Mouse (Mus musculus) intestine, embryonic 16.5 days (tissue): Measurements from ENCODE around the gene Mrtfa. TPM values are rescaled to one million over a fixed set of nuclear protein-coding genes. Genes with fewer than 3 reads are reported as not detected.

Experiments used
- ATAC-seq: fragments of 200-750 bp; cut with Nextera tagmentation; 2 replicates; pipeline ENCODE4 v1.8.0; 2017; ENCODE audit warnings: moderate TSS enrichment, moderate library complexity
- H3K27ac ChIP-seq: fragments of 300-500 bp; sonication (generic); 2 replicates; pipeline ENCODE4 v1.5.1; 2014; ENCODE audit warnings: mild to moderate bottlenecking, low read length
- H3K27me3 ChIP-seq: fragments of 300-500 bp; sonication (generic); replicated peaks from 2 replicates; pipeline ENCODE4 v1.6.1; 2014; ENCODE audit warnings: low read length, control low read depth, mixed read lengths; ENCODE audit not compliant: control insufficient read depth, insufficient read depth
- H3K36me3 ChIP-seq: fragments of 300-500 bp; sonication (generic); 2 replicates; pipeline ENCODE4 v1.6.1; 2014; ENCODE audit warnings: low read length, control low read depth; ENCODE audit not compliant: control insufficient read depth, insufficient read depth
- H3K4me1 ChIP-seq: fragments of 300-500 bp; sonication (generic); 2 replicates; pipeline ENCODE4 v1.6.1; 2014; ENCODE audit warnings: low read length, control low read depth, mixed read lengths; ENCODE audit not compliant: control insufficient read depth, insufficient read depth
- H3K4me2 ChIP-seq: fragments of 300-500 bp; sonication (generic); 2 replicates; pipeline ENCODE4 v1.6.1; 2014; ENCODE audit warnings: low read depth, low read length, control low read depth
- H3K4me3 ChIP-seq: fragments of 300-500 bp; sonication (generic); 2 replicates; pipeline ENCODE4 v1.5.1; 2014; ENCODE audit warnings: mild to moderate bottlenecking, low read length
- H3K9ac ChIP-seq: fragments of 300-500 bp; sonication (generic); 2 replicates; pipeline ENCODE4 v1.6.1; 2014; ENCODE audit warnings: low read depth, low read length
- H3K9me3 ChIP-seq: fragments of 300-500 bp; sonication (generic); 2 replicates; pipeline ENCODE4 v1.6.1; 2016; ENCODE audit warnings: low read length, control low read depth; ENCODE audit not compliant: control insufficient read depth
- WGBS: fragments of 180-500 bp; shearing (Covaris S2); extraction: QIAGEN DNeasy Blood & Tissue Kit; methylation state at CpG from one replicate; pipeline ENCODE4 v1.1.7; 2014; 5-methylcytosine and 5-hydroxymethylcytosine counted together
- polyA plus RNA-seq: library from polyadenylated mRNA; unstranded; fragments of >200 nt; fragmentation: Nextera tagmentation; extraction: Ambion mirVana; gene quantifications from 2 replicates; pipeline ENCODE4 v1.2.1, GENCODE M21; 2015

Gene Mrtfa
- polyA plus RNA-seq, 1 experiment from 2014 or later: 13.7 TPM

GRCm38 (mm10) chr15:81062175-81062588 lies 128.4 kb downstream of the Mrtfa start:
- peak overlapping the region; percentile 12; the same call in 1 of the 2 replicates for H3K9ac ChIP-seq
- WGBS: 15% methylated on average over 8 of the region's 8 CpGs

GRCm38 (mm10) chr15:81060975-81061374 lies 129.6 kb downstream of the Mrtfa start:
- Histone ChIP-seq H3K27ac (no peak overlapping the region), H3K4me3 (no peak overlapping the region), H3K4me2 (no peak overlapping the region), H3K9ac (no peak overlapping the region), H3K36me3 (no peaks in the 10 kb centered on the region), H3K4me1 (peaks cover 19% of the 10 kb centered on the region), H3K9me3 (no peaks in the 10 kb centered on the region), H3K27me3 (no peaks in the 10 kb centered on the region)
- 94% methylated on average over 2 of the region's 2 CpGs for WGBS
- ATAC-seq: no peak

More at GRCm38 (mm10) chr15:81062175-81062588, 128.4 kb downstream of the Mrtfa start:
- Histone ChIP-seq H3K27me3 (no peaks in the 10 kb centered on the region), H3K9me3 (no peaks in the 10 kb centered on the region), H3K36me3 (no peaks in the 10 kb centered on the region), H3K4me3 (no peak overlapping the region), H3K4me2 (0 out of 2 replicates have a peak overlapping the region, but pooled peaks have one; percentile 7), H3K27ac (peak overlapping the region; percentile 46), H3K4me1 (peaks cover 19% of the 10 kb centered on the region)
- ATAC-seq: peak; percentile 67

- Histone ChIP-seq H3K4me3 (no peak overlapping the region), H3K27me3 (no peaks in the 10 kb centered on the region)
- 82% methylated on average over 5 of the region's 5 CpGs for WGBS
These were observed 132.8 kb downstream of the Mrtfa start for GRCm38 (mm10) chr15:81057736-81058135.

GRCm38 (mm10) chr15:81055488-81055887 lies 135.1 kb downstream of the Mrtfa start:
- 0 out of 2 replicates have a peak, but pooled peaks have one; percentile 11 for ATAC-seq
- 90% methylated on average over 2 of the region's 2 CpGs for WGBS
- no peaks in the 10 kb centered on the region for H3K27me3 ChIP-seq

More at GRCm38 (mm10) chr15:81057736-81058135, 132.8 kb downstream of the Mrtfa start:
- Histone ChIP-seq H3K36me3 (no peaks in the 10 kb centered on the region), H3K9me3 (no peaks in the 10 kb centered on the region), H3K4me1 (peaks cover 15% of the 10 kb centered on the region), H3K27ac (no peak overlapping the region), H3K4me2 (no peak overlapping the region), H3K9ac (no peak overlapping the region)
- ATAC-seq: no peak

GRCm38 (mm10) chr15:81052491-81052890 lies 138.1 kb downstream of the Mrtfa start:
- Histone ChIP-seq H3K9ac (no peak overlapping the region), H3K27me3 (no peaks in the 10 kb centered on the region), H3K4me2 (no peak overlapping the region), H3K9me3 (no peaks in the 10 kb centered on the region), H3K36me3 (no peaks in the 10 kb centered on the region), H3K27ac (no peak overlapping the region), H3K4me1 (no peaks in the 10 kb centered on the region; the same call in 1 of the 2 replicates), H3K4me3 (no peak overlapping the region)
- ATAC-seq: no peak
- WGBS: 93% methylated on average over 5 of the region's 5 CpGs

More at GRCm38 (mm10) chr15:81055488-81055887, 135.1 kb downstream of the Mrtfa start:
- no peak overlapping the region for H3K27ac ChIP-seq
- peaks cover 2% of the 10 kb centered on the region; the same call in 1 of the 2 replicates for H3K4me1 ChIP-seq
- H3K4me2 ChIP-seq: no peak overlapping the region
- H3K9me3 ChIP-seq: no peaks in the 10 kb centered on the region
- H3K36me3 ChIP-seq: no peaks in the 10 kb centered on the region
- H3K4me3 ChIP-seq: no peak overlapping the region
- no peak overlapping the region for H3K9ac ChIP-seq

- ATAC-seq: no peak
- 16% methylated on average over 3 of the region's 3 CpGs for WGBS
- H3K27me3 ChIP-seq: no peaks in the 10 kb centered on the region
- no peak overlapping the region for H3K4me2 ChIP-seq
- H3K4me3 ChIP-seq: no peak overlapping the region
- H3K36me3 ChIP-seq: no peaks in the 10 kb centered on the region
- H3K9ac ChIP-seq: no peak overlapping the region
- H3K27ac ChIP-seq: no peak overlapping the region
- no peaks in the 10 kb centered on the region for H3K9me3 ChIP-seq
- no peaks in the 10 kb centered on the region; the same call in 1 of the 2 replicates for H3K4me1 ChIP-seq
These were observed 140.1 kb downstream of the Mrtfa start for GRCm38 (mm10) chr15:81050488-81050887.

- no peak overlapping the region for H3K4me2 ChIP-seq
- ATAC-seq: no peak
- no peak overlapping the region for H3K4me3 ChIP-seq
- WGBS: 70% methylated on average over 6 of the region's 6 CpGs
- 0 out of 2 replicates have a peak, but pooled peaks cover 2% of the 10 kb centered on the region for H3K36me3 ChIP-seq
- no peak overlapping the region for H3K27ac ChIP-seq
- no peaks in the 10 kb centered on the region for H3K27me3 ChIP-seq
- no peak overlapping the region for H3K9ac ChIP-seq
- H3K9me3 ChIP-seq: no peaks in the 10 kb centered on the region
- H3K4me1 ChIP-seq: no peaks in the 10 kb centered on the region
These were observed 141.0 kb downstream of the Mrtfa start for GRCm38 (mm10) chr15:81049401-81050053.

- Histone ChIP-seq H3K4me1 (peaks cover 8% of the 10 kb centered on the region), H3K9ac (no peak overlapping the region), H3K9me3 (no peaks in the 10 kb centered on the region), H3K4me3 (no peak overlapping the region), H3K27me3 (no peaks in the 10 kb centered on the region), H3K4me2 (no peak overlapping the region), H3K27ac (no peak overlapping the region), H3K36me3 (0 out of 2 replicates have a peak, but pooled peaks cover 3% of the 10 kb centered on the region)
- ATAC-seq: no peak
- WGBS: 47% methylated on average over 10 of the region's 10 CpGs
These were observed 143.1 kb downstream of the Mrtfa start for GRCm38 (mm10) chr15:81047497-81047896.

DNA sequence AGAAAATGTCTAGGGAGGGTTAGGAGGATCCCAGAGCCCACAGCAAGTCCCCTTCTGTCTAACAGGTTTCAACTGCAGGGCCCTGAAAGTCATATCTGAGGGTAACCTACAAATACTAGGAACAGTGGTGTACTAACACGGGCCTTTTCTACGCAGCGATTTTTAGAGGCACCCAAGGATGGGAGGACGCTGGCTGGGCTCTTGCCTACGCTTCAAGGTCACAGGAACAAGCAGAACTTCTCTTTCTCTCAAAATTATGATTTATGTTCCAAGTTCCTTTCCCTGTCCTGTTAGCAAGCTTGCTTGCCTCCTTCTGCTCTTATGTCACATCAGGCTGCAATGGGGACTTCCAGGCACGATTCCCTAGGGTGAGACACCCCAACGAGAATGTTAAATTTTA lies 144.5 kb downstream of the Mrtfa start:
- Histone ChIP-seq H3K9ac (no peak overlapping the region), H3K27me3 (no peaks in the 10 kb centered on the region), H3K4me2 (no peak overlapping the region), H3K4me1 (peaks cover 17% of the 10 kb centered on the region), H3K27ac (no peak overlapping the region), H3K4me3 (no peak overlapping the region), H3K36me3 (0 out of 2 replicates have a peak, but pooled peaks cover 3% of the 10 kb centered on the region), H3K9me3 (no peaks in the 10 kb centered on the region)
- ATAC-seq: no peak
- 85% methylated on average over 7 of the region's 7 CpGs for WGBS
